Mouse (Mus musculus) heart, adult 2 months (tissue): ENCODE data around the gene Togaram2.

ENCODE experiments used
- CTCF ChIP-seq: fragments of 200-600 bp; IDR thresholded peaks from 2 replicates; pipeline ENCODE4 v1.8.1; 2022; ENCODE audit warnings: antibody characterized with exemption, mild to moderate bottlenecking, moderate library complexity
- POLR2A ChIP-seq: fragments of 200-500 bp; IDR thresholded peaks from 2 replicates; pipeline ENCODE4 v1.6.1; 2011; ENCODE audit warnings: mild to moderate bottlenecking, low read depth, low read length, control low read depth; ENCODE audit not compliant: insufficient read depth

GRCm38 (mm10) chr17:71760536-71760935, 87.5 kb downstream of the Togaram2 start:
- no peak for TF ChIP-seq POLR2A
- TF ChIP-seq CTCF, result no peak
